Mouse (Mus musculus) C2C12 (cell line): ENCODE measurements around the gene Ghr.

Experiments
- CTCF ChIP-seq: IDR thresholded peaks from one replicate; pipeline ENCODE4 v1.5.1; 2011; ENCODE audit not compliant: control insufficient read depth, insufficient read depth, insufficient read length
- MYOD1 ChIP-seq: IDR thresholded peaks from one replicate; pipeline ENCODE4 v1.6.1; 2011; ENCODE audit warnings: low read depth; ENCODE audit not compliant: control insufficient read depth, insufficient read length

DNA sequence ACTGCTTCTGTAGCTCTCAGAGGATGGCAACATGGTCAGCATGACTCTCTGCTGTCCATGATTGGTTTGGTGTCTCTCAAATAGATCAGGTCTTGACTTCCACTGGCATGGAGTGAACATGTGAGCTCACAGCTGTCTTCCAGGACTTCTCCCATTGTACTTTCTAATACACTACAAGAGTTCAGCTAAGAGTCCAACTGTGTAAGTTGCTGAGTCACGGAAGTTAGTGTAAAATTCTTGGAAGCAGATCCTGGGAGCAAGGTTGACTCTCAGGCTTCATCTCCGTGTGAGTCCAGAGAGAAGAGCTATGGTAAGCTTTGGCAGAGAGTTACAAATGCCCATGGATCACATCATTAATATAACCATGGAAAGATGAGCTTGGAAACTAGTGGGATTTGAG is 229.6 kb downstream of the Ghr start:
- no peak for TF ChIP-seq CTCF
- TF ChIP-seq MYOD1 = no peak
